Mouse (Mus musculus) stomach, embryonic 15.5 days (tissue): ENCODE data around the gene Hoxb5. TPM values are rescaled to one million over a fixed set of nuclear protein-coding genes. Genes with fewer than 3 reads are reported as not detected.
A peak's percentile ranks its signal among the peaks of the same experiment; 100 is the strongest.

Experiments used
- ATAC-seq: fragments of 200-750 bp; cut with Nextera tagmentation; 2 replicates; pipeline ENCODE4 v1.8.0; 2017; ENCODE audit warnings: low read depth, moderate number of reproducible peaks, moderate TSS enrichment; ENCODE audit not compliant: insufficient read depth, low FRiP score
- H3K27ac ChIP-seq: fragments of 300-500 bp; sonication (generic); 2 replicates; pipeline ENCODE4 v1.5.1; 2015; ENCODE audit warnings: mild to moderate bottlenecking, inconsistent platforms
- H3K27me3 ChIP-seq: fragments of 300-500 bp; sonication (generic); replicated peaks from 2 replicates; pipeline ENCODE4 v1.6.1; 2015; ENCODE audit warnings: inconsistent platforms
- H3K36me3 ChIP-seq: fragments of 300-500 bp; sonication (generic); 2 replicates; pipeline ENCODE4 v1.6.1; 2015; ENCODE audit warnings: inconsistent platforms
- H3K4me1 ChIP-seq: fragments of 300-500 bp; sonication (generic); 2 replicates; pipeline ENCODE4 v1.6.1; 2015; ENCODE audit warnings: inconsistent platforms
- H3K4me2 ChIP-seq: fragments of 300-500 bp; sonication (generic); 2 replicates; pipeline ENCODE4 v1.6.1; 2015; ENCODE audit warnings: mild to moderate bottlenecking, inconsistent platforms
- H3K4me3 ChIP-seq: fragments of 300-500 bp; sonication (generic); replicated peaks from 2 replicates; pipeline ENCODE4 v1.5.1; 2015; ENCODE audit warnings: inconsistent platforms
- H3K9ac ChIP-seq: fragments of 300-500 bp; sonication (generic); 2 replicates; pipeline ENCODE4 v1.6.1; 2015; ENCODE audit warnings: inconsistent platforms
- H3K9me3 ChIP-seq: fragments of 300-500 bp; sonication (generic); 2 replicates; pipeline ENCODE4 v1.6.1; 2016; ENCODE audit warnings: inconsistent platforms
- WGBS: fragments of 180-500 bp; shearing (Covaris S2); methylation state at CpG from one replicate; pipeline ENCODE4 v1.1.7; 2015; 5-methylcytosine and 5-hydroxymethylcytosine counted together
- polyA plus RNA-seq: library from polyadenylated mRNA; unstranded; fragments of >200 nt; fragmentation: Nextera tagmentation; extraction: Ambion mirVana; gene quantifications from 2 replicates; pipeline ENCODE4 v1.2.1, GENCODE M21; 2015

The Hoxb5 gene
- polyA plus RNA-seq, 1 experiment from 2014 or later, result 17.6 TPM

DNA sequence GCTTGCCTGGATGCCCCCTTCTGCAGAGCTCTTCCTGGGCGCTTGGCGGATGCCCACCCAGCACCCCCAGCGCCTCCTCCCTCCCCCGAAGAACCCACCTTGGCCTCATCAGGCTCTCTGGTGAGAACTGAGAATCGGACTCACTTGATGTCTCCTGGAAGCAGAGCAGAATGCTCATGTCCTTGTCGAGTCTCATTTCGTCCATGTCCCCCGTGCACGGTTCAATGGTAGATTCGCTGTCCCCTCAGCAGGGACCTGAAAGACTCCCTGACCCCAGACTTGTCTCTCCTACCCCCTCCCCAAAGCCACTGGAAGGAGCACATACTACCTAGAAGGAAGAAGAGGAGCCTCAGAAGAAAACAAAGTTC is 2.1 kb upstream of the Hoxb5 start:
- no peak overlapping the region for H3K9ac ChIP-seq
- no peaks in the 10 kb centered on the region for H3K36me3 ChIP-seq
- H3K4me3 ChIP-seq, result peak overlapping the region; percentile 53
- H3K27ac ChIP-seq, result peak overlapping the region; percentile 44; the same call in 1 of the 2 replicates
- H3K4me1 ChIP-seq, result peaks cover 16% of the 10 kb centered on the region; the same call in 1 of the 2 replicates
- no peak for ATAC-seq
- 20% methylated on average over 10 of the region's 10 CpGs for WGBS
- H3K4me2 ChIP-seq, result peak overlapping the region; percentile 67
- peaks cover 66% of the 10 kb centered on the region for H3K27me3 ChIP-seq
- no peaks in the 10 kb centered on the region for H3K9me3 ChIP-seq

GRCm38 (mm10) chr11:96301837-96302236 is 1.3 kb upstream of the Hoxb5 start:
- Histone ChIP-seq H3K9me3 (no peaks in the 10 kb centered on the region), H3K4me2 (peak overlapping the region; percentile 62), H3K36me3 (no peaks in the 10 kb centered on the region), H3K9ac (peak overlapping the region; percentile 20; the same call in 1 of the 2 replicates), H3K27ac (peak overlapping the region; percentile 71), H3K4me1 (peaks cover 16% of the 10 kb centered on the region; the same call in 1 of the 2 replicates), H3K4me3 (peak overlapping the region; percentile 41; the same call in 1 of the 2 replicates), H3K27me3 (peaks cover 65% of the 10 kb centered on the region)
- ATAC-seq, result no peak
- WGBS, result 10% methylated on average over 15 of the region's 15 CpGs

- H3K4me2 ChIP-seq, result peak overlapping the region; percentile 62
- peak overlapping the region; percentile 71 for H3K27ac ChIP-seq
- peak overlapping the region; percentile 41; the same call in 1 of the 2 replicates for H3K4me3 ChIP-seq
- no peak overlapping the region for H3K9ac ChIP-seq
- peaks cover 57% of the 10 kb centered on the region for H3K27me3 ChIP-seq
- 22% methylated on average over 23 of the region's 23 CpGs for WGBS
- H3K36me3 ChIP-seq, result no peaks in the 10 kb centered on the region
- no peak for ATAC-seq
- H3K4me1 ChIP-seq, result peaks cover 16% of the 10 kb centered on the region; the same call in 1 of the 2 replicates
- no peaks in the 10 kb centered on the region for H3K9me3 ChIP-seq
Measured at GRCm38 (mm10) chr11:96302381-96303150, 570 bp upstream of the Hoxb5 start.

- no peaks in the 10 kb centered on the region for H3K36me3 ChIP-seq
- H3K4me3 ChIP-seq, result peak overlapping the region; percentile 41
- H3K9me3 ChIP-seq, result no peaks in the 10 kb centered on the region
- peaks cover 43% of the 10 kb centered on the region for H3K27me3 ChIP-seq
- H3K4me1 ChIP-seq, result peaks cover 20% of the 10 kb centered on the region; the same call in 1 of the 2 replicates
- peak overlapping the region; percentile 78 for H3K27ac ChIP-seq
- peak overlapping the region; percentile 62 for H3K4me2 ChIP-seq
- 5% methylated on average over 38 of the region's 38 CpGs for WGBS
- H3K9ac ChIP-seq, result peak overlapping the region; percentile 17; the same call in 1 of the 2 replicates
- no peak for ATAC-seq
Measured at GRCm38 (mm10) chr11:96304381-96305195, 1.5 kb downstream of the Hoxb5 start.

DNA sequence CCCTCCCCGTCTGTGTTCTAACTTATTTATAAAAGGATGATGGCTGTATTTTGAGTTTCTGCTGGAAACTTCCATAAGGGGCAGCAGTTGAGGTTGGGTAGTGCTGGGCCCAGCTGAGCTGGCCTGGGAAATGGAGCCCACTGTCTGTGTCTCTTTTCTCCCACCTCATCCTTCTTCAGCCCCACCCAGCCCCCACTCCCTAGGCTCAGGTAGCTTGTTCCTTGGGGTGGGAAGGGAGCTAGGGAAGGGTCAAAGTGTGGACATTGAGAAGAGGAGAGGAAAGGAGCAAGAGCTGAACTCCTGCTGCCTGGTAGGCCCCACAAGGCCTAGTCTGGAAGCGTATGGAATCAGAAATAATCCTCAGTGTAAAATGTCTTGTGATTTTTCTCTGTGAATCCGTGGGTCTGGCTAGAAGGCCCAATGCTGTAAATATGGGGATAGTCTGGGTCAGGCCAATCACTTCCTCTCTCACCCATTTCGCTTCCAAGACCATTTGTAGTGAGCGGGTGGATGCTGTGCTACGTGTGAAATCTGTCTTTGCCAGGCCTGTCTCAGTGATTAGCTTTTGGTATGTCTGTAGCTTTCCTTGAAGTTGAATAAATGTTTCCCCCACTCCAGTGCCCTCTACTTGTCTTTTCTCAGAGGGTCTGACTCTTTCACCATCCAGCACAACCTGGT is 2.5 kb downstream of the Hoxb5 start:
- H3K9ac ChIP-seq, result no peak overlapping the region
- ATAC-seq, result no peak
- no peaks in the 10 kb centered on the region for H3K36me3 ChIP-seq
- H3K4me2 ChIP-seq, result peak overlapping the region; percentile 62
- peak overlapping the region; percentile 41 for H3K4me3 ChIP-seq
- 36% methylated on average over 6 of the region's 6 CpGs for WGBS
- peaks cover 13% of the 10 kb centered on the region; the same call in 1 of the 2 replicates for H3K4me1 ChIP-seq
- H3K27me3 ChIP-seq, result peaks cover 36% of the 10 kb centered on the region
- no peaks in the 10 kb centered on the region for H3K9me3 ChIP-seq
- peak overlapping the region; percentile 82 for H3K27ac ChIP-seq

GRCm38 (mm10) chr11:96306183-96306907 is 3.2 kb downstream of the Hoxb5 start:
- Histone ChIP-seq H3K27ac (peak overlapping the region; percentile 82), H3K9ac (no peak overlapping the region), H3K36me3 (no peaks in the 10 kb centered on the region), H3K4me3 (peak overlapping the region; percentile 41), H3K9me3 (no peaks in the 10 kb centered on the region), H3K4me1 (peaks cover 11% of the 10 kb centered on the region; the same call in 1 of the 2 replicates), H3K27me3 (peaks cover 37% of the 10 kb centered on the region), H3K4me2 (peak overlapping the region; percentile 62)
- WGBS, result 31% methylated on average over 7 of the region's 7 CpGs
- ATAC-seq, result no peak

GRCm38 (mm10) chr11:96306908-96307269 is 3.8 kb downstream of the Hoxb5 start:
- Histone ChIP-seq H3K9ac (no peak overlapping the region), H3K27me3 (peaks cover 35% of the 10 kb centered on the region), H3K4me2 (peak overlapping the region; percentile 62), H3K36me3 (no peaks in the 10 kb centered on the region), H3K27ac (peak overlapping the region; percentile 82), H3K9me3 (no peaks in the 10 kb centered on the region), H3K4me1 (peaks cover 11% of the 10 kb centered on the region; the same call in 1 of the 2 replicates), H3K4me3 (peak overlapping the region; percentile 41)
- ATAC-seq, result no peak
- 18% methylated on average over 13 of the region's 13 CpGs for WGBS

- WGBS, result 23% methylated on average over 4 of the region's 4 CpGs
- Histone ChIP-seq H3K27ac (peak overlapping the region; percentile 82), H3K36me3 (no peaks in the 10 kb centered on the region), H3K4me3 (peak overlapping the region; percentile 41; the same call in 1 of the 2 replicates), H3K4me2 (peak overlapping the region; percentile 62), H3K9ac (no peak overlapping the region), H3K27me3 (peaks cover 42% of the 10 kb centered on the region), H3K4me1 (peaks cover 15% of the 10 kb centered on the region; the same call in 1 of the 2 replicates), H3K9me3 (no peaks in the 10 kb centered on the region)
- no peak for ATAC-seq
Measured at GRCm38 (mm10) chr11:96308763-96309162, 5.6 kb downstream of the Hoxb5 start.

GRCm38 (mm10) chr11:96309288-96309687 is 6.2 kb downstream of the Hoxb5 start:
- Histone ChIP-seq H3K9ac (0 out of 2 replicates have a peak overlapping the region, but pooled peaks have one; percentile 3), H3K4me2 (peak overlapping the region; percentile 62), H3K36me3 (no peaks in the 10 kb centered on the region), H3K27ac (peak overlapping the region; percentile 82), H3K9me3 (no peaks in the 10 kb centered on the region), H3K27me3 (peaks cover 44% of the 10 kb centered on the region), H3K4me3 (peak overlapping the region; percentile 41), H3K4me1 (peaks cover 17% of the 10 kb centered on the region; the same call in 1 of the 2 replicates)
- WGBS, result 23% methylated on average over 4 of the region's 4 CpGs
- ATAC-seq, result no peak

DNA sequence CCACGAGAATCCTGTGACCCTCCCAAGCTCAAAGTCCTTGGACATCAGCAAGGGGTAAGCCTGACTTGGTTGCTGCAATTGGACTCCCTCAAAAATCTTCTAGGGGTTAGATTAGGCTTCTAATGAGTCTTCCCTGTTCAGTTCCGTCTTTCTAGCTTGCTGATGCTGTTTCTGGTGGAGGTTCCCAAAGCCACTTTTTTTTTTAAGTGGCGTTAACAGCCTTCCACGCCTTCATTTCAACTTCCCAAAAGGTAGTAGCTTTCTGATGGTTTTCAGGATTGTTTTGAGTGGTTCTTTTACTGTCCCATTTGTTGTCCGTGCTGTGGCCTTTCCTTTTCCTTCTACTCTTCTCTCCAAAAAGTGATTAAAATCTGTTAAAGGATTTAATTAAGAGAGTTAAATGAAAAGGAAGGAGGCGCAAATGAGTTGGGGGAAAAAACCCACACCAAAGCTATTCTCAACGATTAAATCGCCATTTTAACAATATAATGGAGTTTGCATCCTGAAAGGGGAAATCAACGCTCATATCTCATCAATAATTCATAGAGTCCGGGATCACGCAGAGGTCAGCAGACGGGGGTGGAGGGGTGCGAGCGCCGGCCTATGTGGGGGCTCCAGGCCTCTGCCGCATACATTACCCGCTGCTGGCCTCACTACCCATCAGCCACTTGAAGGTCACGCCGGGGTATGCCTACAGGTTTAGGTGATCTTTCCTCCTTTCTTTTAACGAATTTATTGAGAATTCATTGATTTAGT is 7.2 kb downstream of the Hoxb5 start:
- WGBS, result 19% methylated on average over 20 of the region's 20 CpGs
- Histone ChIP-seq H3K4me1 (peaks cover 18% of the 10 kb centered on the region; the same call in 1 of the 2 replicates), H3K9ac (no peak overlapping the region), H3K4me3 (peak overlapping the region; percentile 41), H3K9me3 (no peaks in the 10 kb centered on the region), H3K4me2 (peak overlapping the region; percentile 62), H3K27me3 (peaks cover 40% of the 10 kb centered on the region), H3K27ac (peak overlapping the region; percentile 82), H3K36me3 (no peaks in the 10 kb centered on the region)
- no peak for ATAC-seq
